Mouse (Mus musculus): ENCODE measurements around the gene Iqcb1.
"Not testable (repeated sequence)": the region's sequence is repeated elsewhere in the genome, so short reads cannot be mapped to it uniquely, and the experiment has no call there.

The Iqcb1 gene

GRCm38 (mm10) chr16:36828054-36828786 lies at the start of gene Iqcb1:
Iqcb1 (plus strand) TSS chr16:36828385.
- peak; percentile 86 for DNase-seq

GRCm38 (mm10) chr16:36784146-36784545 lies 44.0 kb upstream of the Iqcb1 start:
- DNase-seq = no peak

GRCm38 (mm10) chr16:36784594-36785313 lies 43.4 kb upstream of the Iqcb1 start, which contains the start of gene Slc15a2:
Slc15a2 (minus strand) TSS chr16:36784962.
- DNase-seq = peak; percentile 31

GRCm38 (mm10) chr16:36786466-36786865 lies 41.7 kb upstream of the Iqcb1 start:
- no peak for DNase-seq

GRCm38 (mm10) chr16:36790166-36790565 lies 38.0 kb upstream of the Iqcb1 start:
- DNase-seq = no peak

- no peak for DNase-seq
Observed at GRCm38 (mm10) chr16:36794976-36795375, 33.2 kb upstream of the Iqcb1 start.

GRCm38 (mm10) chr16:36798334-36798733 lies 29.9 kb upstream of the Iqcb1 start:
- DNase-seq = no peak

- DNase-seq = no peak
Observed at GRCm38 (mm10) chr16:36802361-36802760, 25.8 kb upstream of the Iqcb1 start.

- no peak for DNase-seq
Observed at GRCm38 (mm10) chr16:36808616-36809015, 19.6 kb upstream of the Iqcb1 start.

- DNase-seq = no peak
Observed at GRCm38 (mm10) chr16:36813680-36814079, 14.5 kb upstream of the Iqcb1 start.

GRCm38 (mm10) chr16:36816916-36817315 lies 11.3 kb upstream of the Iqcb1 start:
- DNase-seq = no peak

GRCm38 (mm10) chr16:36817321-36817926 lies 10.8 kb upstream of the Iqcb1 start:
- peak; percentile 86 for DNase-seq

- DNase-seq = no peak
Observed at GRCm38 (mm10) chr16:36820016-36820415, 8.2 kb upstream of the Iqcb1 start.

GRCm38 (mm10) chr16:36820747-36821146 lies 7.4 kb upstream of the Iqcb1 start:
- no peak for DNase-seq

- DNase-seq = no peak
Observed at GRCm38 (mm10) chr16:36821474-36821873, 6.7 kb upstream of the Iqcb1 start.

GRCm38 (mm10) chr16:36827611-36828053 lies 553 bp upstream of the Iqcb1 start:
- DNase-seq = no peak

GRCm38 (mm10) chr16:36828820-36829219 lies 635 bp downstream of the Iqcb1 start:
- no peak for DNase-seq

GRCm38 (mm10) chr16:36846894-36847293 lies 18.7 kb downstream of the Iqcb1 start:
- not testable (repeated sequence) for DNase-seq

GRCm38 (mm10) chr16:36851202-36851601 lies 23.0 kb downstream of the Iqcb1 start:
- no peak for DNase-seq

- DNase-seq = no peak
Observed at GRCm38 (mm10) chr16:36863585-36863984, 35.4 kb downstream of the Iqcb1 start.

GRCm38 (mm10) chr16:36869442-36869841 lies 41.3 kb downstream of the Iqcb1 start:
- no peak for DNase-seq

GRCm38 (mm10) chr16:36874583-36875275 lies 46.5 kb downstream of the Iqcb1 start, which contains the start of the genes Eaf2 and Golgb1:
Eaf2 (minus strand) TSS chr16:36875003.
Golgb1 (plus strand) TSS chr16:36875140.
- peak; percentile 99 for DNase-seq

All from right cerebral cortex, adult 18-20 months (tissue).